Mouse (Mus musculus): ENCODE data around the gene Rnf224.
A peak's percentile ranks its signal among the peaks of the same experiment; 100 is the strongest.
"Not testable (repeated sequence)": the region's sequence is repeated elsewhere in the genome, so short reads cannot be mapped to it uniquely, and the experiment has no call there.

Gene Rnf224

DNA sequence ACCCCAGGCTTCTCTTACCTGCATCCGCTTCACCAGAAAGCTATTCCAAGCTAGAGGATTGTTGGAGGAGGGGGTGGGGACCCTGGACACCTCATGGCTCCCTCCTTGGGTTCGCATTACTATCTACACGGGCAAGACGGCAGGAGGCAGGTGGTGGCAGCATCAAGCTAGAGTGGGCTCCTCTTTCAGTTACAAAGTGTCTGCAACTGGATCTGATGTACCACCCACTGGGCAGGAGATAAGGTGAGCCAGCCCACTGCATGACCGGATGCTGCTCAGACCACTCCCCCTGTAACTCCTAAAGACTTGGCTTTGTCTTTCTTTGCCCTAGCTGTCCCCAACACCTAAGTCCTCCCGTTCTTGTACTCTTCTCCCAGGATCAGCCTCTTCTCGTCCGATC, at the start of gene Rnf224:
Gene Rnf224, minus strand, starts transcription at position 174 of the 400 bp plus-strand sequence.
- DNase-seq (ENCODE audit: low spot score): no peak

DNA sequence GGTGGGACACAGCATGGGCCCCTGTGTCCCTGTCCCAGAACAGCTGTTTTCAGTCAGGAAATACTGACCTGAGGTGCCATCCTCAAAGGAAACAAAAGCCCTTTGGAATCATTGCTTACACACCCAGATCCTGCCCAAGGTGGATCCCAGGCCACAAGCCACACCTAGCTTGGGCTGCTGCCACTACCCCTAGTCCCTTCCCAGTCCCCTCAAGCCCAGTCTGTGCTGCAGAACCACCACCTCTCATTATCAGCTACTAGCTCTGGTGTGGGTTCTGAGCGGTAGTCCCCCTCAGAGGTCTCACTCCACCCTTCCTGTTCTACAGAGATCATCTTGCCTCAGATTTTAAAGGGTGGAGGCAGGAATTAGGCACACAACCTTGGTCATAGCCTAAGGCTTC, 49.7 kb upstream of the Rnf224 start:
- DNase-seq (ENCODE audit: low spot score): no peak

DNA sequence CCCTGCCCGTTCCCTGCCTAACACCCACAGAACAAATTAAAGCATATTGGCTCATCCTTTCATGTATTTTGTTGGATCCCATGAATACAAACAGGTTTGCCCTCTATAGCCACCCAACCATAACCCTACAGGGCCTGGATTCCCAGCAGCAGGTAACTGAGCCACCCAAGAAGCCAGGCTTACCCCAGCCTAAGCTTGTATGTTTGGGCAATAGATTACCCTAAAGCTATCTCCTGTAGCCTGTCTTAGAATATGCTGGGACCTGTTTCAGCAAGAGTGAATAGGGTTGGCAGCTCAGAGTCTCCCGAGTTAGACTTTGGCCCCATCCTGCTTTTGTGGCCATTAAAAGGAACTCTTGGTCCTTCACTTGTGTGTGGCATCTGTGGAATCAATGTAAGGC, 49.0 kb upstream of the Rnf224 start:
- DNase-seq (ENCODE audit: low spot score): no peak

GRCm38 (mm10) chr2:25278928-25279882, 42.6 kb upstream of the Rnf224 start:
- DNase-seq (ENCODE audit: low spot score): peak; percentile 86

- DNase-seq (ENCODE audit: low spot score): no peak
Observed at GRCm38 (mm10) chr2:25273010-25273409, 36.4 kb upstream of the Rnf224 start.

GRCm38 (mm10) chr2:25272515-25272914, 35.9 kb upstream of the Rnf224 start:
- no peak for DNase-seq (ENCODE audit: low spot score)

- DNase-seq (ENCODE audit: low spot score): peak; percentile 95
Observed at GRCm38 (mm10) chr2:25271827-25272511, 35.4 kb upstream of the Rnf224 start, which contains the start of the genes Ssna1 and Anapc2. Gene Ssna1, minus strand, starts transcription at chr2:25272438. Gene Anapc2, plus strand, starts transcription at chr2:25272478.

GRCm38 (mm10) chr2:25267746-25268309, 31.2 kb upstream of the Rnf224 start:
- DNase-seq (ENCODE audit: low spot score): no peak

DNA sequence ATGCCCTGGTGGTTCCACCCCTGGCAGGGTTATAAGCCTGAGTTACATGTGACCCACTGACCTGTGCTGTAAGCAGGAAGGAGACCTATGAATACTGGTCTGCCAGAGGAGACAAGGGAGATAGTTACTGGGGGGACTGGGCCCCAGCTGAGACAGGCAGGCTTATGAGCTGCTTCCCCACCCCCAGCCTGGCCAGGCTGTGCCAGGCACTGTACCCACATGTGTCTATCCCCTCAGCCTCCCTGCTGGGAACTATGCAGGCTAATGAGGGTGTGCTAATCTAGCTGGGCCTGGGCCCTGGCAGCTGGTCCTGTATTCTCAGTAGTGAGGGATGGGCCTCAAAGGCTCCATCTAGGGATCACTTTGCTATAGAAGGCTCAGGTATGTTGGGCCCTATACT, 30.7 kb upstream of the Rnf224 start:
- DNase-seq (ENCODE audit: low spot score): no peak

DNA sequence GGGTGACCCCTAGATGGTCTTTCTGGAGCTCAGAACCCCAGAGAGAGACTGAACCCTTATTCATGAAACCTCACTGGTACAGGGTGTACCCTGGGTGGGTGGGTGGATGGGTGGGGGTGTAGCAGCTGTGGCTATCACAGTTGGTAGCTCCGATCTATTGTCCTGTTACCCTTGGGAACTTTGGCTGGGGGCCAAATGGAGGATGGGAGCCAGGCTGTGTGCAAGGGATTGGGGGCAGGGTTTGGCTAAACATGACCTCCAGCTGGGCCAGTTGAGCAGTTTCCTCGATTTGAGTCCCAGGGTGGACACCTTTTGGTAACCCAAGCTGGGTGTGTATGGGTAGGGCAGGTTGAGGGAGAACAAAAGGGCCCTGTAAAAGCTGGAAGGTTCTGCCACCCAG, 30.1 kb upstream of the Rnf224 start:
- no peak for DNase-seq (ENCODE audit: low spot score)

- DNase-seq (ENCODE audit: low spot score): no peak
Observed at GRCm38 (mm10) chr2:25265897-25266656, 29.5 kb upstream of the Rnf224 start.

DNA sequence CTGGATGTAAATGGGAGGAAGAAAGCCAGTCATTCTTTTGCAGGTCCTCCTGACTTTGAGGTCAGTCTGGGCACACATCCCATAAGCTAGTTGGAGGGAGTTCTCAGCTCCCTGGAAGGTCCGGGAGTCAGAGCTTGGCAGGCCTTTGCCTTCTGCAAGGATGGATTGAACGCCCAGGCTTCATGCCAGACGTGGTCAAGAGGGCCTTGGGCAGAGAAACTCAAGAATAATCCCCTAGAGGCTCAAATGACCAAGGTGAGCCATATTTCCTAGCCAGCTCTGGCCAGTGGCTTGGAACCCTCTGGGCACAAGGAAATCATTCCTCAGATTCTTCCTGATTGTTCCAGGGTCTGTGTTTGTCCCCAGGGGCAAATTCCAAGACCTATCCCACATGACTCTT, 28.3 kb upstream of the Rnf224 start:
- DNase-seq (ENCODE audit: low spot score): no peak

GRCm38 (mm10) chr2:25264286-25264660, 27.7 kb upstream of the Rnf224 start:
- DNase-seq (ENCODE audit: low spot score): no peak

GRCm38 (mm10) chr2:25263623-25264285, 27.2 kb upstream of the Rnf224 start:
- no peak for DNase-seq (ENCODE audit: low spot score)

DNA sequence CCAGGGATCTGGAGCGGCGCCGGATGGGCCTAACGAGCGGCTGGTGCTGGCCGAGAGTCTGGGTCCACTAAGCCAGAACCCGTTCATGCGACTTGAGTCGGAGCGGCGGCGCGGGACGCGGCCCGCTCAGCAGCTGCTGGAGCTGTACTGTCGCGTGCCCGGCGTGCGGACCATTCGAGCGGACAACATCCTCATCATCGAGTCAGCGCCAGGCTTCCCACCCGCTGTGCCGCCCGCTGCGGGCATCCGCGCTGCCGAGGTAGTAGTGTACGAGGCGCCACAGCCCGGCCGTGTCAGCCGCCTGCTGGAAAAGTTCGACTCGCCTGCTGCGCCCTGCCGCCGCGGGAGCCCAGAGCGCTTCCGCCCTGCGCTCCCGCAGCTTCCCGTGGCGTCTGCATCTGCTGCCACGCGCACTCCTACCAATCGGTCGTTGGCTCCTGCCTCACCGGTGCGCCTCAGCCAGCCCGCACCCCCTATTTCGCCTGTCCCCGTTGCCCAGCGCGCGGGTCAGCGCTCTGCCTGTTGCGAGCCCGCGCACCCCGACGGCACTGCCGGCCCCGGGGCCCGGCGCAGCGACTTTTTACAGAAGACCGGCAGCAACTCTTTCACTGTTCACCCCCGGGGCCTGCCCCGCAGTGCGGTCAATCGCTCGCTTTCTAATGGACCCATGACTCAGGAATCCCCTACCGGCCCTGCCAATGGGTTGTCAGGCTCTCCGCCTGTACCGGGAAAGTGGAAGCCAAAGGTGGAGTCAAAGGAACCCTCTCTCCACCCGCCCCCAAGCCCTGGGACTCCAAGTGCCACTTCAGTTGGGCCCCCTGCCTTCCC, 26.4 kb upstream of the Rnf224 start:
- DNase-seq (ENCODE audit: low spot score): no peak

- peak; percentile 93 for DNase-seq (ENCODE audit: low spot score)
Observed at GRCm38 (mm10) chr2:25262291-25262767, 25.7 kb upstream of the Rnf224 start, which contains the start of gene Tprn. Gene Tprn, plus strand, starts transcription at chr2:25262618.

DNA sequence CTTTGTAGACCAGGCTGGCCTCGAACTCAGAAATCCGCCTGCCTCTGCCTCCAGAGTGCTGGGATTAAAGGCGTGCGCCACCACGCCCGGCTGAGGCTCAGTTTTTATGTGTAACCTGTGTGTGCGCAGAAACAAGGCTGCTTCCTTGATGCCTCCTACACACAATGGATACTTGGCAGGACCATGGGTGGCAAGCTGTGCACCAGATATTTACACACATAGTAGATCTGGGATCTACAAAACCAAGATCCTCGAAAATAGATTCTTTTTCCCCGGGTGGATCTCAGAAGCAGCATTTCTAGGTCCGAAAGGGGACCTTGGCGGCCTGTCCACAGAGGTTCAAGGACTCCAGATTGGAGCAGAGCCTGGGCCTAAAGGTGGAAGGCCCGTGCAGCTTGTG, 25.3 kb upstream of the Rnf224 start:
- no peak for DNase-seq (ENCODE audit: low spot score)

DNA sequence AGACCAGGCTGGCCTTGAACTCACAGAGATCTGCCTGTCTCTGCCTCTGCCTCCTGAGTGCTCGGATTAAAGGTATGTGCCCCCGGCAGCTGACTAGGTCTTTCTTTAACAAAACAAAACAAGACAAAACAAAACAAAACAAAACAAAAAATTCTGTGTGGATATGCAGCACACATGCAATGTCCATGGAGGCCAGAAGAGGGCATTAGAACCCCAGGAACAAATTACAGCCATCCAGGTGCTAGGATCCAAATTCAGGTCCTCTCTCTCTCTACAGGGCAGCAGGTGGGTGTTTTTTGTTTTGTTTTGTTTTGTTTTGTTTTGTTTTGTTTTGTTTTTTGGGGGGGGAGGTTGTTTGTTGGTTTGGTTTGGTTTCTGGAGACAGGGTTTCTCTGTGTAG, 22.3 kb upstream of the Rnf224 start:
- DNase-seq (ENCODE audit: low spot score): no peak

- DNase-seq (ENCODE audit: low spot score): not testable (repeated sequence)
Observed at GRCm38 (mm10) chr2:25257250-25257649, 20.7 kb upstream of the Rnf224 start.

- not testable (repeated sequence) for DNase-seq (ENCODE audit: low spot score)
Observed at GRCm38 (mm10) chr2:25256443-25257109, 20.0 kb upstream of the Rnf224 start.

Data from layer of hippocampus, adult 9-10 months (tissue).